Mouse (Mus musculus): ENCODE results near the gene Hao2.

The Hao2 gene

DNA sequence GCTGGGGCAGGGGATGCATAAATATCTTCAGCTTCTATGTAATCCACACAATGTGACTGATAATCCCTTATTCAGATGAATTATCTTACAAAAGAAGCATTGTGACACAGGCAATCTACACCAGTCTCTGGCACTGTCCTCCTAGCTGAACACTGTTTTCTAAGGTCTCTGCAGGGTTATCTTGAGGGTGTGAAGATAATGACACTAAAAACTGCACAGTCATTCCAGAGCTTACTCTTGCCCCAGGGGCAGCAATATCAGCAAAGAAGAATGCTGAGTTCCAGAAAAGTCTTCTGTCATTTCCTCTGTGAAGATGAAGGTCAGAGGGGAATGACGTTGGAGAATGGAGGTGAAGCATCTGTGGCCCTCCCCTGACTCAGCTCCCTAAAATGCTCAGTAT is 36.1 kb downstream of the Hao2 start:
- DNase-seq (ENCODE audit: low read depth, low spot score), result no peak

GRCm38 (mm10) chr3:98855160-98855559 is 37.9 kb downstream of the Hao2 start:
- DNase-seq (ENCODE audit: low read depth, low spot score), result no peak

GRCm38 (mm10) chr3:98853685-98854084 is 39.4 kb downstream of the Hao2 start:
- no peak for DNase-seq (ENCODE audit: low read depth, low spot score)

DNA sequence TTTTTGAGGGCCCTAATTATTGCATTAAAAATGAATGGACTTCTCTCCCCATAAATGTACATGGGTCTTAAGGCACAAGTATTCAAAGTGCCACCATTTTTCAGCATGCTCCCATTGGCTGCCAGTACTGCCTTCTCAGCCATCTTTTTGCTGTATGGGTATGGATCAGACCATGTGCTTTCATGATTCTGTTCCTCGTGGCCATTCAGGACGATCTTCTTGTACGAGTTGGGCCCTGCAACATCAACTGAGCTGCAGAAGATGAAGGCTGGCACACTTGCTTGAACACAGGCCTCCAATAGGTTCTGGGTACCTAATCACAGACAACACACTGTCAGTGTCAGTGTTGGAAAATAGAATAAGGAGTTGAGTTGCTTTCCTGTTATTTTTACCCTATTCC is 40.0 kb downstream of the Hao2 start:
- no peak for DNase-seq (ENCODE audit: low read depth, low spot score)

DNA sequence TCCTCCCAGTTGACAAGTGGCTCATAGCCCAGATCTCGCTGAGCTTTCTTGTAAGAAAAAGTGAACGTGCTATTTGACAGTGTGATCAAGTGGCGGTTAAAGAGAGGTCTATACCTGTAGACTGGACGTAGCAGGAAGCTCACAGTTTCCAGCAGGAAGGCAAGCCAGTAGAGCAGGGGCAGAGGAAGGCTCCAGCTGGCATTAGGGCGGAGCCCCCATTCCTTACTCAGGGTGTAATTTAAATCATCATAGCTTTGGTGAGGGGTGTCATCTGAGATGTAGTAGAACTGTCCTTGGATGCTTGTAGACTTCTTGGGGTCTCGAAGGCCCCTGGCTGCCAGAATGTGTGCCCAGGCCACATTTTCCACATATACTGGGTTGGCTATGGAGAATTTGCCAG is 40.4 kb downstream of the Hao2 start:
- DNase-seq (ENCODE audit: low read depth, low spot score), result no peak

DNA sequence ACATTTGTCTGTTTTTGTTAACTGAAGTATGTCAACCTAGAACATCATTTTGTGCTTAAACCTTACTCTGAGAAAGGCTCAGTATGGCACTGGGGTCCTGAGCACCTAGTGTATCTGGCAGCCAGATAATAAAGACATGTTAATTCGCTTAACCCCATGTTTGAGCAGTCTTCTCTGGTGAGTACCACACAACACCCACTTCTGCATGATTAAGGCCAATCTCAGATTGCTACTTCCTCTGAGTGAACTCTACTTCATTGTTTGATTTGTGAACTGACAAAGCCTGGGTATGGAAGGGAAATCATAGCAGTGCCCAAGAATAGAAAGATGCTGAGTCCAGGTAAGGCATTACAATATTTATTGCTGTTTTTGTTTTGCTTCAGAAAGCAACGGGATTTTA is 41.2 kb downstream of the Hao2 start:
- DNase-seq (ENCODE audit: low read depth, low spot score), result no peak

- DNase-seq (ENCODE audit: low read depth, low spot score), result no peak
These were observed 42.8 kb downstream of the Hao2 start for GRCm38 (mm10) chr3:98850262-98850661.

GRCm38 (mm10) chr3:98848898-98849297 is 44.1 kb downstream of the Hao2 start:
- no peak for DNase-seq (ENCODE audit: low read depth, low spot score)

Measured in retina, adult 2 months (tissue).